In the genomic region with DNA sequence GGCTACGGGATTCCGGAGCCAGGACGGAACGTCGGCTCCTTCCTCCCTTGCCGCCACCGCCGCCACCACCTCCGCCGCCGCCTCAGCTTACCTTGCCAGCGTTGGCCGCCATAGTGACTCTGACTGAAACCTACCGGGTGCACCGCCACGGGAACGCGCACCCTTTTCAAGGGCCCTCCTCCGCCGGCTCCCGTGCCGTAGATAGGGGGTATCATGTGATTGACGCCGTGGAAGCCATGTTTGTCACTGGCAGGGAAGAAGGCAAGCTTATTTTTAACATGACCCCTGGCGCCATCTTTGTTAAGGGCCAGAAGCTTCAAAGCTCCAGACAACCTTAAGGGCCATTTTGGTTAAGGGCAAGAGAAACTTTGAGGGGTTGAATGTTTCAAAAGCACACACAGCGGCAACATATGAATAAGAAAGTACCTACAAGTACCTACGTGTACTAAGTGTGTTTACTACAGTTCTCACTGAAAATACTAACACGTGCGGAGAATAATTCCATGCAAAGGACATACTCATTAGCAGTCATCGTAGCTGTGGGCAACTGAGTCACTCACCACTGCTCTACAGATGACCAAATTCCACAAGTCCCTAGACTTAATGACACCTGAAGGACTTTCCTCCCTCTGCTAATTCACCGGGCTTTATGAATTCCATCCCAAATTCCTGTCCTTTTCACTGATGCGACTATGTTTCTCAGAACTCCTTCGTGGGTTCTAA, we compare ENCODE assay signal across 8 mouse cellular contexts. TPM values are rescaled to one million over a fixed set of nuclear protein-coding genes. Genes with fewer than 3 reads are reported as not detected.
DNase-seq lines count a peak whose midpoint lies in the region; ATAC-seq and TF ChIP-seq lines count a peak whose summit lies in the region.

A gene (minus strand): TSS at position 175 of the 723 bp plus-strand sequence.

- peak; percentile 96 for ATAC-seq in forebrain, embryonic 12.5 days (ENCODE audit: low FRiP score)
- ATAC-seq in heart, postnatal 0 days (ENCODE audit: insufficient read depth, low read depth), result peak; percentile 91
- ATAC-seq in liver, embryonic 16.5 days (ENCODE audit: low read depth), result peak; percentile 93
- ATAC-seq in neural tube, embryonic 13.5 days (ENCODE audit: low read depth), result peak; percentile 96

- H3K27me3 ChIP-seq in E14TG2a.4 (ENCODE audit: insufficient read depth, low read length), result peaks cover 10% of the 10 kb centered on the region
- no peaks in the 10 kb centered on the region for H3K27me3 ChIP-seq in forebrain, embryonic 12.5 days
- H3K27me3 ChIP-seq in heart, postnatal 0 days (ENCODE audit: control insufficient read depth, insufficient read depth, low read length), result no peaks in the 10 kb centered on the region
- no peaks in the 10 kb centered on the region for H3K27me3 ChIP-seq in liver, embryonic 16.5 days (ENCODE audit: control insufficient read depth, insufficient read depth, low read depth, low read length)
- H3K27me3 ChIP-seq in neural tube, embryonic 13.5 days, result no peaks in the 10 kb centered on the region; the same call in 1 of the 2 replicates
- H3K27me3 ChIP-seq in testis, adult 2 months (ENCODE audit: control insufficient read depth, insufficient read depth, low read length), result no peaks in the 10 kb centered on the region

- DNase-seq in c-Kit-positive CD71-positive TER-119-positive erythroid progenitor cells, embryonic 14.5 days (ENCODE audit: low spot score), result peak; percentile 100
- DNase-seq in heart, postnatal 0 days (ENCODE audit: low spot score), result peak; percentile 98
- peak; percentile 99 to 100 for DNase-seq in kidney, postnatal 4 days

- WGBS in forebrain, embryonic 12.5 days, result 15% methylated on average over 27 of the region's 33 CpGs
- WGBS in heart, postnatal 0 days, result 15% methylated on average over 27 of the region's 33 CpGs
- 11% methylated on average over 32 of the region's 33 CpGs for WGBS in liver, embryonic 16.5 days (ENCODE audit: insufficient replicate concordance)
- WGBS in neural tube, embryonic 13.5 days, result 14% methylated on average over 31 of the region's 33 CpGs

- H3K27ac ChIP-seq in forebrain, embryonic 12.5 days, result peak within 1 kb of the TSS; percentile 84
- H3K27ac ChIP-seq in heart, postnatal 0 days (ENCODE audit: low read depth), result peak within 1 kb of the TSS; percentile 88
- H3K27ac ChIP-seq in liver, embryonic 16.5 days (ENCODE audit: low read length), result peak within 1 kb of the TSS; percentile 89
- peak within 1 kb of the TSS; percentile 92 for H3K27ac ChIP-seq in neural tube, embryonic 13.5 days (replicated peaks)
- peak within 1 kb of the TSS; percentile 82 for H3K27ac ChIP-seq in testis, adult 2 months (ENCODE audit: control insufficient read depth, insufficient read depth, low read depth, low read length)

- peak; percentile 83 for TF ChIP-seq POLR2A in testis, adult 2 months (IDR thresholded peaks at IDR 0.05; ENCODE audit: control insufficient read depth, low read depth, low read length)

- H3K36me3 ChIP-seq in E14TG2a.4 (ENCODE audit: insufficient read depth, low read length), result peaks cover 30% of the 10 kb centered on the region
- H3K36me3 ChIP-seq in forebrain, embryonic 12.5 days (replicated peaks), result peaks cover 6% of the 10 kb centered on the region; the same call in 1 of the 2 replicates
- H3K36me3 ChIP-seq in heart, postnatal 0 days (replicated peaks; ENCODE audit: control insufficient read depth, insufficient read depth, low read length), result no peaks in the 10 kb centered on the region
- H3K36me3 ChIP-seq in liver, embryonic 16.5 days (ENCODE audit: control insufficient read depth, insufficient read depth), result no peaks in the 10 kb centered on the region
- H3K36me3 ChIP-seq in neural tube, embryonic 13.5 days, result no peaks in the 10 kb centered on the region
- no peaks in the 10 kb centered on the region for H3K36me3 ChIP-seq in testis, adult 2 months (ENCODE audit: control insufficient read depth, insufficient read depth, low read length)

- peaks cover 45% of the 10 kb centered on the region for H3K4me1 ChIP-seq in E14TG2a.4 (replicated peaks; ENCODE audit: low read depth, low read length)
- peaks cover 28% of the 10 kb centered on the region for H3K4me1 ChIP-seq in forebrain, embryonic 12.5 days
- H3K4me1 ChIP-seq in heart, postnatal 0 days (ENCODE audit: control insufficient read depth, insufficient read depth), result peaks cover 28% of the 10 kb centered on the region
- H3K4me1 ChIP-seq in liver, embryonic 16.5 days (ENCODE audit: control insufficient read depth, low read depth, low read length), result peaks cover 21% of the 10 kb centered on the region
- peaks cover 42% of the 10 kb centered on the region for H3K4me1 ChIP-seq in neural tube, embryonic 13.5 days (replicated peaks)
- H3K4me1 ChIP-seq in testis, adult 2 months (ENCODE audit: control insufficient read depth, insufficient read depth, low read length), result peaks cover 10% of the 10 kb centered on the region

- H3K9me3 ChIP-seq in E14TG2a.4 (ENCODE audit: low read length), result no peaks in the 10 kb centered on the region
- no peaks in the 10 kb centered on the region for H3K9me3 ChIP-seq in forebrain, embryonic 12.5 days
- no peaks in the 10 kb centered on the region for H3K9me3 ChIP-seq in heart, postnatal 0 days (replicated peaks; ENCODE audit: control insufficient read depth, low read length)
- H3K9me3 ChIP-seq in liver, embryonic 16.5 days (replicated peaks; ENCODE audit: control insufficient read depth, low read length), result no peaks in the 10 kb centered on the region
- H3K9me3 ChIP-seq in neural tube, embryonic 13.5 days, result no peaks in the 10 kb centered on the region

- no peak for TF ChIP-seq CTCF in E14TG2a.4 (conservative IDR thresholded peaks at IDR 0.05; ENCODE audit: low read length)
- TF ChIP-seq CTCF in heart, postnatal 0 days (IDR thresholded peaks at IDR 0.05; ENCODE audit: low read depth), result no peak
- TF ChIP-seq CTCF in testis, adult 2 months (IDR thresholded peaks at IDR 0.05; ENCODE audit: control insufficient read depth, insufficient read depth, insufficient replicate concordance, low read depth, low read length), result no peak

- H3K4me2 ChIP-seq in forebrain, embryonic 12.5 days, result peak within 1 kb of the TSS; percentile 89
- H3K4me2 ChIP-seq in heart, postnatal 0 days (ENCODE audit: low read depth, low read length), result peak within 1 kb of the TSS; percentile 79
- peak within 1 kb of the TSS; percentile 96 for H3K4me2 ChIP-seq in liver, embryonic 16.5 days (ENCODE audit: low read depth, low read length)
- peak within 1 kb of the TSS; percentile 97 for H3K4me2 ChIP-seq in neural tube, embryonic 13.5 days

- TF ChIP-seq EP300 in heart, postnatal 0 days (IDR thresholded peaks at IDR 0.05; ENCODE audit: low read depth), result no peak

- H3K9ac ChIP-seq in forebrain, embryonic 12.5 days, result peak within 1 kb of the TSS; percentile 97
- H3K9ac ChIP-seq in heart, postnatal 0 days (replicated peaks; ENCODE audit: low read depth, low read length), result peak within 1 kb of the TSS; percentile 89
- H3K9ac ChIP-seq in liver, embryonic 16.5 days (ENCODE audit: low read depth, low read length), result peak within 1 kb of the TSS; percentile 98
- peak within 1 kb of the TSS; percentile 95 for H3K9ac ChIP-seq in neural tube, embryonic 13.5 days

- peak within 1 kb of the TSS; percentile 92 for H3K4me3 ChIP-seq in E14TG2a.4 (replicated peaks; ENCODE audit: low read length)
- peak within 1 kb of the TSS; percentile 96 for H3K4me3 ChIP-seq in forebrain, embryonic 12.5 days (replicated peaks)
- H3K4me3 ChIP-seq in heart, postnatal 0 days (ENCODE audit: low read depth, low read length), result peak within 1 kb of the TSS; percentile 92
- H3K4me3 ChIP-seq in liver, embryonic 16.5 days (ENCODE audit: low read depth, low read length), result peak within 1 kb of the TSS; percentile 98
- peak within 1 kb of the TSS; percentile 87 for H3K4me3 ChIP-seq in neural tube, embryonic 13.5 days
- H3K4me3 ChIP-seq in testis, adult 2 months (ENCODE audit: control insufficient read depth, low read depth, low read length), result peak within 1 kb of the TSS; percentile 94

RNA-seq across cellular contexts. Expression of the gene that starts here (rescaled TPM):
- 21.1 and 21.6 TPM in 2 replicates for polyA plus RNA-seq in forebrain, embryonic 12.5 days (2016; fragmentation: Nextera tagmentation; extraction: Ambion mirVana)
- 146 and 248 TPM in 2 replicates for total RNA-seq in heart, postnatal 0 days (2014; rRNA removed; ENCODE audit: low replicate concordance)
- polyA plus RNA-seq in heart, postnatal 0 days (2015; fragmentation: Nextera tagmentation; extraction: Ambion mirVana), result 105 and 140 TPM in 2 replicates
- polyA plus RNA-seq in liver, embryonic 16.5 days (2015; fragmentation: Nextera tagmentation; extraction: Ambion mirVana), result 7.5 and 8.1 TPM in 2 replicates
- polyA plus RNA-seq in neural tube, embryonic 13.5 days (2015; fragmentation: Nextera tagmentation; extraction: Ambion mirVana), result 14.7 and 16.1 TPM in 2 replicates
- 18.2 and 21.9 TPM in 2 replicates for polyA plus RNA-seq in testis, adult 2 months (2012; rRNA removed)

Comparison
In these comparisons a context has a peak if more than half of its experiments do, and no peak if none do; other contexts are left out.
1. Peak in every context shown above with its lines: DNase-seq, ATAC-seq, H3K4me3 ChIP-seq and H3K27ac ChIP-seq.